Comparison of ENCODE assay signal across 14 mouse cellular contexts in genomic region chr15:94776119-94777069, GRCm38 (mm10).
A peak's percentile ranks its signal among the peaks of the same experiment; 100 is the strongest.
DNase-seq lines count a peak whose midpoint lies in the region; ATAC-seq and TF ChIP-seq lines count a peak whose summit lies in the region.
"Had no signal": no experiment of that assay in that cellular context is flagged by ENCODE, and none has a peak within 500 bp of the region (broad histone marks: within the 10 kb centered on the region; RNA-seq: fewer than 3 reads in every experiment).

No protein-coding gene starts in this region.

- TF ChIP-seq CTCF in kidney, postnatal 0 days (IDR thresholded peaks at IDR 0.05; ENCODE audit: low read depth), result no peak

- WGBS in kidney, postnatal 0 days, result 31% methylated on average over 17 of the region's 17 CpGs
- WGBS in embryonic facial prominence, embryonic 11.5 days, result 46% methylated on average over 17 of the region's 17 CpGs
- 34% methylated on average over 17 of the region's 17 CpGs for WGBS in hindbrain, embryonic 14.5 days
- 33% methylated on average over 17 of the region's 17 CpGs for WGBS in neural tube, embryonic 13.5 days

- H3K9me3 ChIP-seq in kidney, postnatal 0 days (replicated peaks; ENCODE audit: low read length), result no peaks in the 10 kb centered on the region
- H3K9me3 ChIP-seq in embryonic facial prominence, embryonic 11.5 days (replicated peaks; ENCODE audit: control insufficient read depth, low read length), result no peaks in the 10 kb centered on the region
- H3K9me3 ChIP-seq in hindbrain, embryonic 14.5 days (ENCODE audit: control insufficient read depth, low read length), result 0 out of 2 replicates have a peak, but pooled peaks cover 5% of the 10 kb centered on the region
- no peaks in the 10 kb centered on the region for H3K9me3 ChIP-seq in neural tube, embryonic 13.5 days
- H3K9me3 ChIP-seq: heart, embryonic 12.5 days; liver, embryonic 15.5 days had no signal

- H3K36me3 ChIP-seq in kidney, postnatal 0 days (ENCODE audit: insufficient read depth, low read length), result no peaks in the 10 kb centered on the region
- H3K36me3 ChIP-seq in embryonic facial prominence, embryonic 11.5 days (replicated peaks; ENCODE audit: control insufficient read depth, insufficient read depth, low read depth, low read length), result no peaks in the 10 kb centered on the region
- no peaks in the 10 kb centered on the region for H3K36me3 ChIP-seq in hindbrain, embryonic 14.5 days (replicated peaks; ENCODE audit: control insufficient read depth, insufficient read depth)
- no peaks in the 10 kb centered on the region for H3K36me3 ChIP-seq in neural tube, embryonic 13.5 days
- H3K36me3 ChIP-seq: heart, embryonic 12.5 days; liver, embryonic 15.5 days had no signal

- ATAC-seq in kidney, postnatal 0 days (replicated peaks; ENCODE audit: low FRiP score, low read depth), result no peak
- ATAC-seq in embryonic facial prominence, embryonic 11.5 days (replicated peaks; ENCODE audit: insufficient number of reproducible peaks, low FRiP score, low TSS enrichment, low read depth), result peak; percentile 76
- ATAC-seq in hindbrain, embryonic 14.5 days (ENCODE audit: low FRiP score), result no peak
- ATAC-seq in neural tube, embryonic 13.5 days (ENCODE audit: low read depth), result no peak

- H3K4me2 ChIP-seq in kidney, postnatal 0 days (ENCODE audit: low read length), result peak overlapping the region; percentile 18; the same call in 1 of the 2 replicates
- no peak overlapping the region for H3K4me2 ChIP-seq in embryonic facial prominence, embryonic 11.5 days (ENCODE audit: low read depth, low read length)
- peak overlapping the region; percentile 34 for H3K4me2 ChIP-seq in hindbrain, embryonic 14.5 days (replicated peaks)
- peak overlapping the region; percentile 39 for H3K4me2 ChIP-seq in neural tube, embryonic 13.5 days
- H3K4me2 ChIP-seq: heart, embryonic 12.5 days; liver, embryonic 15.5 days had no signal

- H3K27me3 ChIP-seq in kidney, postnatal 0 days (ENCODE audit: insufficient read depth, low read length), result no peaks in the 10 kb centered on the region
- H3K27me3 ChIP-seq in embryonic facial prominence, embryonic 11.5 days (ENCODE audit: control insufficient read depth, insufficient read depth, low read length), result no peaks in the 10 kb centered on the region
- H3K27me3 ChIP-seq in hindbrain, embryonic 14.5 days (ENCODE audit: control insufficient read depth, insufficient read depth, low read length), result no peaks in the 10 kb centered on the region
- no peaks in the 10 kb centered on the region for H3K27me3 ChIP-seq in neural tube, embryonic 13.5 days
- H3K27me3 ChIP-seq: heart, embryonic 12.5 days; liver, embryonic 15.5 days had no signal

- H3K27ac ChIP-seq in kidney, postnatal 0 days, result no peak overlapping the region
- H3K27ac ChIP-seq in embryonic facial prominence, embryonic 11.5 days (replicated peaks; ENCODE audit: low read depth, low read length), result no peak overlapping the region
- H3K27ac ChIP-seq in hindbrain, embryonic 14.5 days, result no peak overlapping the region
- 0 out of 2 replicates have a peak overlapping the region, but pooled peaks have one; percentile 18 for H3K27ac ChIP-seq in neural tube, embryonic 13.5 days (replicated peaks)
- H3K27ac ChIP-seq: liver, embryonic 15.5 days; stomach, postnatal 0 days had no signal

- H3K9ac ChIP-seq in kidney, postnatal 0 days (ENCODE audit: low read depth, low read length), result no peak overlapping the region
- H3K9ac ChIP-seq in embryonic facial prominence, embryonic 11.5 days (replicated peaks; ENCODE audit: low read length), result no peak overlapping the region; the same call in 1 of the 2 replicates
- H3K9ac ChIP-seq in hindbrain, embryonic 14.5 days, result no peak overlapping the region
- H3K9ac ChIP-seq in neural tube, embryonic 13.5 days, result no peak overlapping the region
- H3K9ac ChIP-seq: heart, embryonic 12.5 days; liver, embryonic 15.5 days had no signal

- peak; percentile 41 for DNase-seq in kidney, postnatal 0 days (ENCODE audit: low spot score)
- no peak for DNase-seq in kidney, adult 11 months
- DNase-seq in embryonic facial prominence, embryonic 11.5 days (ENCODE audit: low spot score), result peak; percentile 33
- DNase-seq in hindbrain, embryonic 14.5 days (ENCODE audit: low spot score), result no peak
- no peak for DNase-seq in ovary, postnatal 14 days (ENCODE audit: low spot score)
- no peak for DNase-seq in heart, postnatal 4 days
- no peak for DNase-seq in adrenal gland, postnatal 25 days
- DNase-seq: midbrain, embryonic 14.5 days; right cerebral cortex, adult 18-20 months had no signal

- H3K4me1 ChIP-seq in kidney, postnatal 0 days (replicated peaks; ENCODE audit: insufficient read depth, low read length), result 0 out of 2 replicates have a peak, but pooled peaks cover 6% of the 10 kb centered on the region
- no peaks in the 10 kb centered on the region for H3K4me1 ChIP-seq in embryonic facial prominence, embryonic 11.5 days (ENCODE audit: control insufficient read depth, insufficient read depth, low read length)
- 0 out of 2 replicates have a peak, but pooled peaks cover 3% of the 10 kb centered on the region for H3K4me1 ChIP-seq in hindbrain, embryonic 14.5 days (replicated peaks; ENCODE audit: control insufficient read depth, insufficient read depth, low read length)
- peaks cover 11% of the 10 kb centered on the region for H3K4me1 ChIP-seq in neural tube, embryonic 13.5 days (replicated peaks)
- H3K4me1 ChIP-seq: heart, embryonic 12.5 days; liver, embryonic 15.5 days had no signal

- no peak overlapping the region for H3K4me3 ChIP-seq in kidney, postnatal 0 days (replicated peaks; ENCODE audit: low read depth, low read length)
- no peak overlapping the region for H3K4me3 ChIP-seq in embryonic facial prominence, embryonic 11.5 days (ENCODE audit: low read depth, low read length)
- no peak overlapping the region for H3K4me3 ChIP-seq in hindbrain, embryonic 14.5 days (replicated peaks; ENCODE audit: low read length)
- H3K4me3 ChIP-seq in neural tube, embryonic 13.5 days, result 0 out of 2 replicates have a peak overlapping the region, but pooled peaks have one; percentile 10
- H3K4me3 ChIP-seq: erythroblast, embryonic 14.5 days; heart, embryonic 12.5 days; liver, embryonic 15.5 days had no signal

Comparison
In these comparisons a context has a peak if more than half of its experiments do, and no peak if none do; other contexts are left out.
1. DNase-seq: peak in kidney, postnatal 0 days (single experiment) and embryonic facial prominence, embryonic 11.5 days (single experiment); none in kidney, adult 11 months (single experiment), hindbrain, embryonic 14.5 days (single experiment), ovary, postnatal 14 days (single experiment), heart, postnatal 4 days (single experiment) and adrenal gland, postnatal 25 days (single experiment).